Mouse (Mus musculus): Measurements from ENCODE around the gene Qrsl1. TPM values are rescaled to one million over a fixed set of nuclear protein-coding genes. Genes with fewer than 3 reads are reported as not detected.

Qrsl1 gene
- polyA plus RNA-seq, 1 experiment: 9.0 TPM

GRCm38 (mm10) chr10:43904569-43904968 lies 3.0 kb upstream of the Qrsl1 start:
- no peak for TF ChIP-seq SRF (IDR thresholded peaks at IDR 0.05; ENCODE audit: control insufficient read depth, insufficient read length, low read depth)
- TF ChIP-seq TCF12 (IDR thresholded peaks at IDR 0.05; ENCODE audit: insufficient read depth, poor library complexity, severe bottlenecking): no peak
- H3K4me3 ChIP-seq: no peak overlapping the region
- H3ac ChIP-seq (ENCODE audit: control insufficient read depth, insufficient read length): no peak overlapping the region
- H3K4me2 ChIP-seq (ENCODE audit: low read depth): no peak overlapping the region
- H3K36me3 ChIP-seq (ENCODE audit: control insufficient read depth, insufficient read depth): no peaks in the 10 kb centered on the region
- peaks cover 5% of the 10 kb centered on the region for H3K79me2 ChIP-seq (ENCODE audit: control insufficient read depth, insufficient read depth)
- no peaks in the 10 kb centered on the region for H3K27me3 ChIP-seq (ENCODE audit: control insufficient read depth, insufficient read depth, insufficient read length)

- no peak for TF ChIP-seq TCF12 (IDR thresholded peaks at IDR 0.05; ENCODE audit: insufficient read depth, poor library complexity, severe bottlenecking)
- no peak for TF ChIP-seq POLR2A (IDR thresholded peaks at IDR 0.05; ENCODE audit: insufficient read length, low read depth)
- TF ChIP-seq E2F4 (IDR thresholded peaks at IDR 0.05; ENCODE audit: insufficient read depth): no peak
- TF ChIP-seq TCF3 (IDR thresholded peaks at IDR 0.05; ENCODE audit: insufficient read length, low read depth): no peak
- TF ChIP-seq USF1 (IDR thresholded peaks at IDR 0.05; ENCODE audit: low read depth): no peak
- no peak for TF ChIP-seq POLR2AphosphoS2 (IDR thresholded peaks at IDR 0.05; ENCODE audit: insufficient read length, low read depth)
- TF ChIP-seq REST (IDR thresholded peaks at IDR 0.05; ENCODE audit: insufficient read depth, insufficient read length): no peak
- no peak for TF ChIP-seq MAX (IDR thresholded peaks at IDR 0.05; ENCODE audit: low read depth)
- no peak for TF ChIP-seq CEBPB (IDR thresholded peaks at IDR 0.05; ENCODE audit: insufficient read depth, poor library complexity, severe bottlenecking)
- no peak for TF ChIP-seq SRF (IDR thresholded peaks at IDR 0.05; ENCODE audit: control insufficient read depth, insufficient read length, low read depth)
- no peak for TF ChIP-seq MYOD1 (IDR thresholded peaks at IDR 0.05; ENCODE audit: control insufficient read depth in 1 of 3, insufficient read length in 2 of 3, low read depth in 2 of 3)
- no peak for TF ChIP-seq MYOG (IDR thresholded peaks at IDR 0.05; ENCODE audit: control insufficient read depth in 1 of 3, insufficient read depth in 1 of 3, insufficient read length in 2 of 3, low read depth in 2 of 3)
Measured at GRCm38 (mm10) chr10:43900883-43901570, 518 bp downstream of the Qrsl1 start.

GRCm38 (mm10) chr10:43898276-43898675 lies 3.3 kb downstream of the Qrsl1 start:
- Histone ChIP-seq H3K4me2 (ENCODE audit: low read depth) (no peak overlapping the region), H3K4me3 (no peak overlapping the region), H3K36me3 (ENCODE audit: control insufficient read depth, insufficient read depth) (peaks cover 15% of the 10 kb centered on the region), H3ac (ENCODE audit: control insufficient read depth, insufficient read length) (no peak overlapping the region), H3K79me2 (ENCODE audit: control insufficient read depth, insufficient read depth) (peaks cover 5% of the 10 kb centered on the region), H3K27me3 (ENCODE audit: control insufficient read depth, insufficient read depth, insufficient read length) (no peaks in the 10 kb centered on the region)
- no peak for TF ChIP-seq MYOG (IDR thresholded peaks at IDR 0.05; ENCODE audit: control insufficient read depth in 1 of 3, insufficient read depth in 1 of 3, insufficient read length in 2 of 3, low read depth in 2 of 3)
- no peak for TF ChIP-seq E2F4 (IDR thresholded peaks at IDR 0.05; ENCODE audit: insufficient read depth)
- TF ChIP-seq MAX (IDR thresholded peaks at IDR 0.05; ENCODE audit: low read depth): no peak
- no peak for TF ChIP-seq MYOD1 (IDR thresholded peaks at IDR 0.05; ENCODE audit: control insufficient read depth in 1 of 3, insufficient read length in 2 of 3, low read depth in 2 of 3)
- TF ChIP-seq USF1 (IDR thresholded peaks at IDR 0.05; ENCODE audit: low read depth): no peak
- no peak for TF ChIP-seq CEBPB (IDR thresholded peaks at IDR 0.05; ENCODE audit: insufficient read depth, poor library complexity, severe bottlenecking)
- TF ChIP-seq TCF3 (IDR thresholded peaks at IDR 0.05; ENCODE audit: insufficient read length, low read depth): no peak
- no peak for TF ChIP-seq POLR2A (IDR thresholded peaks at IDR 0.05; ENCODE audit: insufficient read length, low read depth)

More at GRCm38 (mm10) chr10:43900883-43901570, 518 bp downstream of the Qrsl1 start:
- H3K79me2 ChIP-seq (ENCODE audit: control insufficient read depth, insufficient read depth): peaks cover 5% of the 10 kb centered on the region
- no peaks in the 10 kb centered on the region for H3K27me3 ChIP-seq (ENCODE audit: control insufficient read depth, insufficient read depth, insufficient read length)
- H3K4me3 ChIP-seq: peak overlapping the region; percentile 88
- peaks cover under 1% of the 10 kb centered on the region for H3K36me3 ChIP-seq (ENCODE audit: control insufficient read depth, insufficient read depth)
- H3ac ChIP-seq (ENCODE audit: control insufficient read depth, insufficient read length): peak overlapping the region; percentile 61
- H3K4me2 ChIP-seq (ENCODE audit: low read depth): peak overlapping the region; percentile 82

GRCm38 (mm10) chr10:43896065-43896464 lies 5.5 kb downstream of the Qrsl1 start:
- Histone ChIP-seq H3K4me3 (no peak overlapping the region), H3ac (ENCODE audit: control insufficient read depth, insufficient read length) (no peak overlapping the region), H3K4me2 (ENCODE audit: low read depth) (no peak overlapping the region), H3K79me2 (ENCODE audit: control insufficient read depth, insufficient read depth) (no peaks in the 10 kb centered on the region), H3K27me3 (ENCODE audit: control insufficient read depth, insufficient read depth, insufficient read length) (no peaks in the 10 kb centered on the region), H3K36me3 (ENCODE audit: control insufficient read depth, insufficient read depth) (peaks cover 15% of the 10 kb centered on the region)
- TF ChIP-seq CEBPB (IDR thresholded peaks at IDR 0.05; ENCODE audit: insufficient read depth, poor library complexity, severe bottlenecking) (no peak), TCF3 (IDR thresholded peaks at IDR 0.05; ENCODE audit: insufficient read length, low read depth) (no peak), REST (IDR thresholded peaks at IDR 0.05; ENCODE audit: insufficient read depth, insufficient read length) (no peak), SRF (IDR thresholded peaks at IDR 0.05; ENCODE audit: control insufficient read depth, insufficient read length, low read depth) (no peak), MYOG (IDR thresholded peaks at IDR 0.05; ENCODE audit: control insufficient read depth in 1 of 3, insufficient read depth in 1 of 3, insufficient read length in 2 of 3, low read depth in 2 of 3) (no peak), MYOD1 (IDR thresholded peaks at IDR 0.05; ENCODE audit: control insufficient read depth in 1 of 3, insufficient read length in 2 of 3, low read depth in 2 of 3) (no peak), TCF12 (IDR thresholded peaks at IDR 0.05; ENCODE audit: insufficient read depth, poor library complexity, severe bottlenecking) (no peak), USF1 (IDR thresholded peaks at IDR 0.05; ENCODE audit: low read depth) (no peak), MAX (IDR thresholded peaks at IDR 0.05; ENCODE audit: low read depth) (no peak), POLR2A (IDR thresholded peaks at IDR 0.05; ENCODE audit: insufficient read length, low read depth) (no peak), POLR2AphosphoS2 (IDR thresholded peaks at IDR 0.05; ENCODE audit: insufficient read length, low read depth) (no peak), E2F4 (IDR thresholded peaks at IDR 0.05; ENCODE audit: insufficient read depth) (no peak)

DNA sequence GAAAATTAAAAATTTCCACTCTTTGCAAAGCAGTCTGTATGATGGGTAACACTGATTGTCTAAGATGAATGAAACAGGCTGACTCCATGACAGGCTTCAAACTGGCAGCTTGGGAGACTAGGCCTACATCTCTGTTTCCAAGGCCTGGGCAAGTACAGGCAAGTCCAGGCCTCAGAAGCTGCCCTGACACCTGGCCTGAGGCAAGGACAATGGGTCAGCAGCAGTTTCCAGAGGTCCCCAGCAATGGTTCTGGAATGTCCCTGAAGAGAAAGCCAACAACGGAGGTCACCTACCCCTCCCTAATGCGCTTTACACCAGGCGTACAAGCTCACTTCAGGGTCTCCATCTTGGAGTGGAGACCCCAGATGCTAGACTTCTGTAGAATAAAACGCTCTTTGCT lies 8.6 kb downstream of the Qrsl1 start:
- no peak overlapping the region for H3K4me2 ChIP-seq (ENCODE audit: low read depth)
- no peaks in the 10 kb centered on the region for H3K27me3 ChIP-seq (ENCODE audit: control insufficient read depth, insufficient read depth, insufficient read length)

More for the DNA sequence above, 8.6 kb downstream of the Qrsl1 start:
- peaks cover 32% of the 10 kb centered on the region for H3K36me3 ChIP-seq (ENCODE audit: control insufficient read depth, insufficient read depth)
- no peak overlapping the region for H3ac ChIP-seq (ENCODE audit: control insufficient read depth, insufficient read length)
- no peak for TF ChIP-seq USF1 (IDR thresholded peaks at IDR 0.05; ENCODE audit: low read depth)
- TF ChIP-seq MYOG (IDR thresholded peaks at IDR 0.05; ENCODE audit: control insufficient read depth in 1 of 3, insufficient read depth in 1 of 3, insufficient read length in 2 of 3, low read depth in 2 of 3): no peak
- TF ChIP-seq TCF3 (IDR thresholded peaks at IDR 0.05; ENCODE audit: insufficient read length, low read depth): no peak
- no peak for TF ChIP-seq MAX (IDR thresholded peaks at IDR 0.05; ENCODE audit: low read depth)
- TF ChIP-seq TCF12 (IDR thresholded peaks at IDR 0.05; ENCODE audit: insufficient read depth, poor library complexity, severe bottlenecking): no peak
- TF ChIP-seq CEBPB (IDR thresholded peaks at IDR 0.05; ENCODE audit: insufficient read depth, poor library complexity, severe bottlenecking): no peak
- TF ChIP-seq POLR2AphosphoS2 (IDR thresholded peaks at IDR 0.05; ENCODE audit: insufficient read length, low read depth): no peak
- TF ChIP-seq POLR2A (IDR thresholded peaks at IDR 0.05; ENCODE audit: insufficient read length, low read depth): no peak
- TF ChIP-seq SRF (IDR thresholded peaks at IDR 0.05; ENCODE audit: control insufficient read depth, insufficient read length, low read depth): no peak
- no peak for TF ChIP-seq REST (IDR thresholded peaks at IDR 0.05; ENCODE audit: insufficient read depth, insufficient read length)
- no peak for TF ChIP-seq MYOD1 (IDR thresholded peaks at IDR 0.05; ENCODE audit: control insufficient read depth in 1 of 3, insufficient read length in 2 of 3, low read depth in 2 of 3)
- no peak for TF ChIP-seq E2F4 (IDR thresholded peaks at IDR 0.05; ENCODE audit: insufficient read depth)
- no peaks in the 10 kb centered on the region for H3K79me2 ChIP-seq (ENCODE audit: control insufficient read depth, insufficient read depth)
- no peak overlapping the region for H3K4me3 ChIP-seq

Data from myocyte (in vitro differentiated cells).